Mouse (Mus musculus) granulocyte monocyte progenitor cell, adult 5-6 weeks (primary cell): ENCODE data around the gene Susd6. TPM values are rescaled to one million over a fixed set of nuclear protein-coding genes. Genes with fewer than 3 reads are reported as not detected.

Experiments
- ATAC-seq: replicated peaks from 2 replicates; pipeline ENCODE4 v1.8.0; 2016; ENCODE audit warnings: mild to moderate bottlenecking, moderate TSS enrichment, inconsistent platforms; ENCODE audit not compliant: poor library complexity, severe bottlenecking
- total RNA-seq, 2 experiments: library from RNA; stranded (forward) in 1 of 2; stranded (reverse) in 1 of 2; fragments of 200-712, 200-1000 nt in 1 of 2; fragments of >200 nt in 1 of 2; fragmentation: Nextera tagmentation in 1 of 2; gene quantifications; 2 replicates each; pipeline ENCODE4 v1.2.3; 2014 to 2017

Gene Susd6
- total RNA-seq, 2 experiments from 2014 or later, result 14.0 to 21.7 TPM

DNA sequence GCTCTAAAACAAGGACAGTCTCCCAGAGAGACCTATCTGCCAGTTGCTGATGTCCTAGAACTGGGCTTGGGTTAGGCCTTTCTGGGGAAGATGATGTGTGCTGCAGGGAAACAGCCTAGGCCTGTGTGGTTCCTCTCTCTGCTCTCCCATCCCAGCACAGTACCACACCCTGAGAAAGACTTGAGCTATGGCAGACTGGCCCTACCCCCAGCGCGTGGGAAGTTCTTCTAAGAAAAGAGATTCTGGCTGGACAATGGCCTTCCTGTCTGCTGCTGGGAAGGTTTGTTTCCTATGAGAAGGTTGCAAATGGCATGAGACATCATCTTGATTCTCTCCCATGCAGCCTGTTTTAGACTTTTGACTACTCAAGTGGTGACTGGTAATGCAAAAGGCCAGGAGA lies 73.1 kb downstream of the Susd6 start:
- ATAC-seq, result no peak

DNA sequence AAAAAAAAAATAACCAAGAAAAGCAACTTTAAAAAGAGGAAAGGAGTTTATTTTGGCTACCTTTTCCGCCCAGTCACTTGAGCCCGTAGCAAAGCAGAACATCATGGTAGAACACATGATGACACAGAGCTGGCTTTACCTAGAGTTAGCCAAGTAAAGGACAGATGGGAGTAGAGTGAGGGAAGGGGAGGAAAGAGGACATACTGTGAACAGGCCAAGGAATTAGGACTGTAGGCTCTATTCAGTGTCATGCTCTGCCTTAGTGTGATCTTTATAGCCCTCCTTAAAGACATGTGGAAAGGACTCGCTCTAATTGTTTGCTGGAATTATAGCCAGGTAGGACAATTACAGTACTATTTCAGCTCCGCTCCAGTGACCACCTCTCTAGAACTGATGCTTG lies 74.9 kb downstream of the Susd6 start:
- ATAC-seq, result no peak

DNA sequence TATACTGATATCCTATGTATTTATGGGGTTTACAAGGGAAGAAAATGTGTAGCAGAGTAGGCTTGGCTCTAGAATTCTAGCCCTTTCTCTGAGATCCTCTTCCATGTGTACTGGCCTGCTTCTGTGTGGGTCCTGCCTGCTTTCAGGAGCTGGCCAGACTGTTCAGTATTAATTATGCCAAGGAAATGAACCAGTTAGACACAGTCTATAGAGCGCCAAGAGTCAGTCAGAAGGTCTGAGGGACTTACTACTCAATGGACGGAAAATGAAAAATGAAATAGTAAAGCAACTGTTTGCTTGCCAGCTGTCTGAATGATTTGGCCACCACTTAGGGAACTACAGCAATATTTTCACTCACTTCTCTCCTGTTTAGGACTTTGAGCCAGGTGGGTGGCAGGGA lies 75.7 kb downstream of the Susd6 start:
- ATAC-seq, result no peak

DNA sequence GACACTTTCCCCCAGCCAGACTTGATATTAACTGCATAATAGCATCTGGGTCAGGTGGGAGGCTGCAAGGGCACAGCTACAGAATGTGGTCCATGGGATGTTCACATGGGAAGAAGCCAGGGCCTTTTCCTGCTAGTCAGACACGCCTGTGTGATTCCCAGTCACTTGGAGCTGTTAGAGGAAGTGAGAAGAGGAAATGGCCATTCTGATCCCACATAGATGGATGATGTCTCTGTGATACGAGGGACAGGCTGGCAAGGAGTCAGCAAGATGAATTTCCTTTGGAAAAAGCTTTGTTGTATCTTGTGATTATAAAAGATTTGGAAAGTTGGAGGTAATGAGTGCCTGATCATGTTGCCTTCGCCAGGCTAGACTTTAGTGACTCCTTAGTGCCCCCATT lies 76.8 kb downstream of the Susd6 start:
- ATAC-seq, result peak; percentile 33; the same call in 1 of the 2 replicates

DNA sequence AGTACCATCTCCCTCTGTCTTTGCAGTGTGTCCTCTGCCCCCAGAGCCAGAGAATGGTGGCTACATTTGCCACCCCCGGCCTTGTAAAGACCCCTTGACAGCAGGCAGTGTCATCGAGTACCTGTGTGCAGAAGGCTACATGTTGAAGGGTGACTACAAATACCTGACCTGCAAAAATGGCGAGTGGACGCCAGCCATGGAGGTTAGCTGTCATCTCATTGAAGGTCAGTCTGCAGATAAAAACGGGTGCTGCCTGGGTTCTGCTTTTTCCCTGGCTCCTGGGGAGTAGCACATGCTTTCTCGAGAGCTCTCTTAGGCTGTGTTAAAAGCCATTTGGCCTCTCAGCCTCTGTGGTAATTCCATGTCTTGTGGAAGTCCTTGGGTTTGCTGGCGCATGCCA lies 78.1 kb downstream of the Susd6 start:
- ATAC-seq, result no peak

DNA sequence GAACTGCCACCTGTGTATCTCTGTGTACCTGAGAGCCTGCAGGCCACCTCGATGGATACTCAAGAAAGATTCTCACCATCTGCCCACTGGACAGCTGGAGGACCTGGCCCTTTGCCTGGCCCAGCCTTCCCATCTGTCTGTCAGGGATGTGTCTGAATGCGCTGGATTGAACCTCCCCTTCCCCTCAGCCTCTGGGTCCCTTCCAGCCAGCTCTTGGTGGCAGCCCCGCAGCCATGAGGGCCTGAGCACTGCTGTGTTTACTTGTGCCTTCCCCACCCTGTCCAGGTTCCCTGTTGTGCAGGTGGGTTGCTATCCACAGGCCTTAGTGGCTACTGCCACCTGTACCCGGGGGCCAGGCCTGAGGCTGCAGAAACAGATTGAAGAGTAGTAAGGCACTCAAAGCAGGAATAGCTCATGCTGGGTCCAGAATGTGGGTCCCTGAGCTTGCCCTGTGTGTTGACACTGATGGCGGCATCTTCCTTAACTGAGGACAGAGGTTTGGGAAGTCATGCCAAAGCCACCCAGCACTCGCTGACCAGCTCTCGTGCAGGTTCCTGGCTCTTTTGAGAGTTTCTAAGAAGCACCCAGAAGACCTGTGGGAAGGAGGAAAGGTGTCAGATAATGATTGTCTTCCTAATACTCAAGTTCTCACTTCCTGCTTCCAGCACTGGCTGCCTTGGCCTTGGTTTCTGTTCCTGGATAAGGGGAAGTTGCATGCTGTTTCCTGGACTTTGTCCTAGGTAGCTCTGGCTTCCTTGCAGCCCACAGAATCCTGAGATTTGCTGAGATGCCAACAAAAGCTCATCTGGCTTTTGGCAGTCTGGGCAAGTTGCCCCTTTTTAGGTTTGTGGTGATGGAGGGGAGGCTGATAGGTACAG lies 87.1 kb downstream of the Susd6 start:
- ATAC-seq, result peak; percentile 65

DNA sequence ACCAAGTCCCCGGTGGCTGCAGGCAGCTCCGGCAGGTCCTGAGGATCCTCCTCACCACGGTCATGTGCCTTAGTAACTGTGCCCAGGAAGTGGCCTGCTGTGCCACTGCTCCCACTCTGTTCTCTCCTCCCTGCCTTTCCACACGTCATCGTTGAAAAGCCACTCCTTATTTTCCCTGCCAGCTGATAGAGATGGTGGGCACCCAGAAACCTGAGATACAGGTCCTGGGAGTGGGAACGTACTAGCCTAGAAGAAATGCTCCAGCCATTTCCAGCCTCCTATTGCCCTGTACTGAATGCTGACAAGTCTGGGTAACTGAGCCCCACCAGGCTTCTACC lies 87.8 kb downstream of the Susd6 start:
- no peak for ATAC-seq

DNA sequence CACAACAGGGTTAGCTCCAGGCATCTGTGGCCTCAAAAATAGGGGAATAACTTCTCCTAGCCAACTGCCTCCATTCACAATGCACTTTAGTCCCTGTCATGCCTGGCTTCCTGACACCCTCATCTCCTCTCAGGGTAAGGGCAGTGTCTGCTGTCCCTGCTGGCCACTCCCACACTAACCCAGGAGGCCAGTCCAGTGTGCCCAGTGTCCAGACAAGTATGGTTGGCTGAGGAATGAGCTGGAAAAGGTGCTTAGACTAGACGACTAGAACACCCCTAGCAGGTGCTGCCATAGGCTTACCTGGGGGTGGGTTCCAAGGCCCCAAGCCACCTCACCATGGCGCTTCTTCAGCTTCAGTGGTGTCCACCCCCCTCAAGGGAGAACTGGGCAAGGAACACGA lies 88.3 kb downstream of the Susd6 start:
- ATAC-seq, result no peak

DNA sequence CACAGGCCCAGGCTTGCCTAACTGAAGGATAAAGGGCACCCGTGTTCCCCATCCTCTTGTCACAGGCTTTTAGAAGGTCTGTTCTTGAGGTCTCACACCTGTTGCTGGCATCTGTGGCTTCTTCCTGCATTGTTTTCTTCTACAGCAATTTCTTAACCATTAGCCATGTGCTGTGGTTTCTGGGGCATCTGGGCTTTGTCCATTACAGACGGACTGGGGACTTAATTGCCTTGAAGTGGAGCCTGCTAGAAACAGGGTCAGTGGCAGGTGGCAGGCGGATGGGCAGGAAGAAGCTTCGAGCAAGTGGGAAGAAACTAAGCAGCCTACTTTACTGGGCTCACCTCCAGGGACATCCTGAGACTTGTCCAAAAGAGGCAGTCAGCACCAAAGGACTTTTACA lies 89.0 kb downstream of the Susd6 start:
- ATAC-seq, result no peak

DNA sequence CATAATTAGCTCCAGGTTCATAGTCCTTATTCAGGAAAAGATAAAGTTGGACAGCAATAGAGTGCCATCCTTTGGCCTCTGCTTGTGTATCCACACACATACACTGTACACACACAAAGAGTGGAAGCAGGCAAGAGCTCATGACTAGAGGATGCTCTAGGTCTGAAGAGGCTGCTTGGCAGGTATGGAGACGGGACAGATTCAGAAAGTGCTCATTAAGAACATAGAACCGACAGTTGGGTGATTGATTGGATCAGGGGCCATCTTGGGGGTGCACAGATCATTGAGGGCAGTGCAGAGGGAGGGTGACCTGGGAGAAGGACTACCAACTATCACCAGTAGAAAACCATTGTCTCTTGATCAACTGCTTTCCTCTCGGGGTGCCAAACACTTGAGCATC lies 90.8 kb downstream of the Susd6 start:
- ATAC-seq, result no peak

DNA sequence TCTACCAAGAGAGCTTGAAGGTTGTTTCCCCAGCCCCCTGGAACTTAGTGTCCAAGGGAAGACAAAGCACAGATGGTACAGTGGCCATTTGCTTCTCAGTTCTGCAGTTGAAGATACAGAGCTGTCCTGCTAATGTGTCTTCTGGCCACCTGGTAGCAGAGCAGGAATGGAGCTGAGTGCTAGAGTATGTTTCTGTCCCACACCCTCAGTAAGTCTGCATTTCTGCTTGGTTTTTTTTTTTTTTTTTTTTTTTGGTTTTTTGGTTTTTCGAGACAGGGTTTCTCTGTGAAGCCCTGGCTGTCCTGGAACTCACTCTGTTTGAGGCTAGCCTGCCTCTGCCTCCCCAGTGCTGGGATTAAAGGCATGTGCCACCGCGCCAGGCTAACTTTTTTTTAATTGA lies 93.0 kb downstream of the Susd6 start:
- no peak for ATAC-seq

DNA sequence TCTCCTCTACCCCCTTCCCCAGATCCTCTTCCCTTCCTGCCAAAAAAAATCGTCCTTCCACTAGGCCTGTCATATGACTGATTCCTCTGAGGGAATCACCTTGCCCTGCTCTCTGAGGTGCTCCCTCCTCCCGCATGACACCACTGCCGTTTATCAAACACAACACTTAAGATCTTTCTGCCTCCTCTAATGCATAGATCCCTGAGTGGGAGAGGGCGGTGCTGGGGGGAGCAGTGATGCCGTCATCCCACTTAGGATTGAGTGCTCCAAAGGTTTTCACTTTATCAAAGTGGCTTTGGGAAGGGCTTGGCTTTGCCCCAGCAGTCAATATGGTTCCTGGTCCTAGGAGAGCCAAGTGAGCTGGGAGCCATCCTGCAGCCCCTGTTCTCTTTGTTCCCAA lies 93.6 kb downstream of the Susd6 start:
- no peak for ATAC-seq

DNA sequence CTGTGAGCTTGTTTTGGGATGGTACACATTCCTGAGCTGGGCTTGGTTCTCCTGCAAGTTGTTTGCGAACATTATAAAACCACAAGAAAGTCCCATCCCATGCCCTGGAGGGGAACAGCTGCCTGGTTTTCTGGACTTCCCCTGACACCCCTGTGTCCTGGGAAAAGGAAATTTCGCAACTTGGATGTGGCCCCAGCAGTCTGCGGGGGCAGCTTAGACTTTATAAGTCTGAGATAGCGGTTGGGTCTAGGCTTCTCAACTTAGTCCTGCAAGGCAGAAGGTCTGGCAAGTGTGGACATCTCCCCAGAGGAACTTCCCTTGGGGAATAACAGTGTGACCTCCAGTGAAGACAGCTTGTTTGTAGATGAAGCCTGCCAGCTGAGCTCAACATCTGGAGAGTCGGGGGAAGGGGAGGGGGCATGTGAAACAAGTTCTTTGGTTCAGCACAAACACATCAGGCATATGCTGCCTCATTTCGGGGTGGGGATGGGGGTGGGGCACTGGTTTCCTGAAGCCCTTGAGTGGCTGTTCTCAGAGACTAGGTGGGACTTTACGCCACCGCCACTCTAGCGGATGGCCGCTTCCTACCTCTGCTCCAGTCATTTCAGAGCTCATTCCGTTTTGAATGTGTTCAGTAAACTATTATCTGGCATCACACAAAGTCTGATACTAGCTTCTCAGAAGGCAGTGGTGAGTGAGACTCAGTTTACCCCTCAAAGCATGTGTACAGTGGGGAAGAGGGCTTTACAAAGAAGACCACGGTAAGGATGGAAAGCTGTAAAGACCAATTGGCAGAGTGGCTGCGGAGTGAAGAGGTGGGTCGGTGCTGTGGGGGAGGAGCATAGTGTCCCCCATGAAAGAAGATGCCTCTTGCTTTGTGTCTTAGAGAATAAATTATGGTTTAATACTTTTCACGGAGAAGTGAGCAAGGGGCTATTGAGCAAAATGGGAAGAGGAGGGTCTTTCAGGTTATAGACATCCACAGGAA lies 95.3 kb downstream of the Susd6 start:
- ATAC-seq, result peak; percentile 75

DNA sequence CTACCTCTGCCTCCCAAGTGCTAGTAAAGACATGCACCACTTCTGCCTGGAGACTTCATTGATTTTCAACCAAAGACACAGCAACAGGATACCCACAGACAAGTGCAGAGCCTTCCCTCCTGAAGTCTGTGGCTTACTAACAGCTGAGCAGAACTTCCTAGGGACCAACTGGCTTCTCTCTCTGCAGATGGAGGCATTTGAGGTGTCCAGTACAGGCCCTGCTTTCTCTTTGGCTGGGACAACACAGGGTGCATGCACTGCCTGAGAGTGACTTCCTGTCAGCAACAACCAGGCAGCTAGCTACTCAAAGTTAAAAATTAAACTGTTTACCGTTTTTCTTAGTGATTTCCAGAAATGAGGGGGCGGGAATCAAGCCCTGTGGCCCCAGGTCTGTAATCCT lies 96.7 kb downstream of the Susd6 start:
- no peak for ATAC-seq

DNA sequence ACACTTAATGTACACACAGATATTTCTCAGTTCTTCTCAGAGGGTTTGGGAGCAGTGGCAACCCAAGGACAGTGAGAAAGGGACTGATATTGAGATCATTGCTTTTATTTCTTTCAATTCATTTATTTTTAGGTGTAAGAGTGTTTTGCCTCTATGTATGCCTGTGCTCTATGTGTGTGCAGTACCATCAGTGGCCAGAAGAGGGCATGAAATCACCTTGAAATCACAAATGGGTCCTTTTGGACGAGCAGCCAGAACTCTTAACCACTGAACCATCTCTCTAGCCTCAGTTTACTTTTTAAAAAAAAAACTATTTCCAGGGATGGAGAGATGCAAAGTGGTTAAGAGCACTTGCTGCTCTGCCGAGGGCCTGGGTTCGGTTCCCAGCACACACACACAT lies 99.0 kb downstream of the Susd6 start:
- no peak for ATAC-seq

DNA sequence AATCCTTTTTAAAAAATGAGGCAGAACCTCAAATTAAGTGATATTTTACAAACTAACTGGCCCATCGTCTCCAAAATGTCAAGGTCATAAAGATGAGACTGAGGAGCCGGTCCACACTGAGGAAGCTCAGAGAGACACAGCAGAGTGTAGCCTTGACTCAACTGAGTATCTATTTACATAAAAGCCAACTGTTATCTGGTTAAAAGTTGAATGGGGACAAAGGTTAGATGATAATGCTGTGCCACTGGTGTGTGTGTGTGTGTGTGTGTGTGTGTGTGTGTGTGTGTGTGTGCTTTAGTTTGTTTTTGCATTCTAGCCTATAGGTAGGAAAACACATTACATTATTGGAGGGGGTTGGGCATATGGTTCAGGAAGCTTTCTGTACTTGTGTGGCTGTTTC lies 100.8 kb downstream of the Susd6 start:
- ATAC-seq, result no peak

DNA sequence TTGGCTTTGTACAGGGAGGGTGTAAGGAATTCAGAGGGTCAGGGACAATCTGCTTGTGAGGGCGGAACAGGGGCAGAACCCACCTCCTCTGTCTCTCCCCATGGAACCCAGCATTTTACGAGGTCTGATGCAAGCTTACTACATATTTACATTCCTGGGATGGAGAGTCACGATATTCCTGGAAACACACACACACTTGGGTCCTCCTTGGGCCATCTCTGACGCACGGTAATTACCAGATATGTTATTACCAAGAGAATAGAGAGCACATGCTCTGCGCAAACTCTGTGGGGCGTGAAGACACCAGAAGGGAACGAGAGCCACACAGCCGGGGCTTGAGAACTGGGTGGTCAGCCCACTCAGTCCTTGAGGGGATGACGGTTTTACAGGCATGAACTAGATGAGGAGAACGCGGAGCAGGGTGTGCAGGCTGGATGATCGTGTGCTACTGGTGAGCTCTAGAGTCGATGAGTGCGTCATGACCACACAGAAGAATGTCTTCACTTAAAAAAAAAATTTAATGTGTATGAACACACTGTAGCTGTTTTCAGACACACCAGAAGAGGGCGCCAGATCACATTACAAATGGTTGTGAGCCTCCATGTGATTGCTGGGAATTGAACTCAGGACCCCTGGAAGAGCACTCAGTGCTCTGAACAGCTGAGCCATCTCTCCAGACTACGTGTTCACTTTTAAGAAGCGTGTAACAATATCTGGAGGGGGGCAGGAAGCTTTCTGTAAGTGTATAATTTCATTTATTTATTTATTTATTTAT lies 103.6 kb downstream of the Susd6 start:
- ATAC-seq, result no peak

DNA sequence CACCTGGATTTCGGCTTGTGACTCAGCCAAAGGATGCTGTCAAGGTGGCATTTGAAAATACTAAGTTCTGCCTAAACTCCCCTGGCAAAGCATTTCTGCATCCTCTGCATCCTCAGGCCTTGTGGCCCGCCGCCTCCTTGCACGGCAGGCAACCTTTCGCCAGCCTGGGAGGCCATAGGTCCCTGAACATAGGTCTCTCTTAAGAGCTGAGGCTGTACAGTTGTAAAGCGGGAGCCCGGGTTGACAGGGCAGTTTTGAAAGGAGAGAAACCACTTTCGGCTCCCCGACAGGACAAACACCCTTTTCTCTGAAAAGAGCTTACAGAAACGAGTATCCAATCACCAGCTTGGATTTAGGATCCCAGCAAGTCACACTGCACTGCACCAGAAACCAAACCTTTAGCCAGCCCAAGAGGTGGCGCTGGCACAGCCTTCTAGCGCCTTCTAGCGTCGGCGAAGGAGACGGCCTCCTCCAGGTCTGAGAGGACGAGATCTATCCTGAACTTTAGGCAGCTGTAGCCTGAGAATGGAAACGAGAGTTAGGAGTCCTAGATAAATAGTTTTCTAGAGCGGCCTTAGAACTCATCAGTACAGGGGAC lies 104.8 kb downstream of the Susd6 start:
- ATAC-seq, result peak; percentile 92

DNA sequence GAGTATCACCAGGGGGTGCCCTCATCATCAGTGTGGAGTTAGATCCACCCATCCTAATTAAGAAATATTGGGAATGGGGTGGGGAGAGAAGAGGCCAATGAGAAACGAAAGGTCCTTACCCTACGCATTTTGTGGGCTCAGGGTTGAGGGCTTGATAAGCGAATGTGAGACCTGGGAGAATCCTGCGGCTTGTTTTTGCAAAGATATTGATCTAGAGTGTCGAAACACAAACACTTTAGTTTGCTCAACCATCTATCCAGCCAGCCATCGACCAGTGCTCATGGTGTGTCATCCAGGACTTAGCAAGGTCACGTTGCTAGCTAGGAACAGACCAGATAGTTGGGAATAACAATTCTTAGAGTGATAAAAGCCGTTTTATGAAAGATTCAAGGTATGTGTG lies 119.3 kb downstream of the Susd6 start:
- ATAC-seq, result no peak

DNA sequence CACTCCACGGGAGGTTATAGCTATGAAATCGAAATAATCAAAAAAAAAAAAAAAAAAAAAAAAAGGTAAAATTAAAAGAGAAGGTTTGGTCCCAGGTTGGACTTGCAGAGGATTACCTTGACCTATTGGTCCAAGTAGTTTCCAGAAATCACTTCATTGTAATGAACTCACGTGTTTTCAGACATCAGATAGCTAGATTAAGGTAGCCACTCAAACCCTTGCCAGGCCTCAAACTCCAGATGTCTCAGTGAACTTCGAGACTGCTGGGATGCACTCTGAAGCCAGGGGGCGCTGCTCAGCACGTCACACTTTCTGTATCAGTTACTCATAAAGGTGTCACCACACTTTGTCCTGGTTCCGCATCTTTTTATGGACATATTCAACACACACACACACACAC lies 127.5 kb downstream of the Susd6 start:
- ATAC-seq, result peak; percentile 62
